Mouse (Mus musculus): Measurements from ENCODE around the gene Pld1. TPM values are rescaled to one million over a fixed set of nuclear protein-coding genes. Genes with fewer than 3 reads are reported as not detected.

Pld1 gene
- polyA plus RNA-seq, 1 experiment, result not detected

GRCm38 (mm10) chr3:27959221-27959620 lies 20.7 kb downstream of the Pld1 start:
- Histone ChIP-seq H3K27me3 (ENCODE audit: control insufficient read depth) (no peaks in the 10 kb centered on the region), H3K9me3 (ENCODE audit: control insufficient read depth, low read length) (no peaks in the 10 kb centered on the region), H3K4me3 (replicated peaks) (no peak overlapping the region), H3K36me3 (ENCODE audit: control insufficient read depth) (no peaks in the 10 kb centered on the region), H3K4me1 (ENCODE audit: control insufficient read depth) (no peaks in the 10 kb centered on the region)
- TF ChIP-seq TAL1 (IDR thresholded peaks at IDR 0.05; ENCODE audit: low read length) (no peak), GATA1 (IDR thresholded peaks at IDR 0.05; ENCODE audit: low read length) (no peak)

- TF ChIP-seq TAL1 (IDR thresholded peaks at IDR 0.05; ENCODE audit: low read length) (no peak), GATA1 (IDR thresholded peaks at IDR 0.05; ENCODE audit: low read length) (no peak)
- no peaks in the 10 kb centered on the region for H3K36me3 ChIP-seq (ENCODE audit: control insufficient read depth)
- H3K4me1 ChIP-seq (ENCODE audit: control insufficient read depth), result no peaks in the 10 kb centered on the region
- H3K4me3 ChIP-seq (replicated peaks), result no peak overlapping the region
- no peaks in the 10 kb centered on the region for H3K27me3 ChIP-seq (ENCODE audit: control insufficient read depth)
- no peaks in the 10 kb centered on the region for H3K9me3 ChIP-seq (ENCODE audit: control insufficient read depth, low read length)
These were observed 22.7 kb downstream of the Pld1 start for GRCm38 (mm10) chr3:27961162-27961561.

GRCm38 (mm10) chr3:27963795-27964201 lies 25.3 kb downstream of the Pld1 start:
- TF ChIP-seq TAL1 (IDR thresholded peaks at IDR 0.05; ENCODE audit: low read length) (no peak), GATA1 (IDR thresholded peaks at IDR 0.05; ENCODE audit: low read length) (no peak)
- Histone ChIP-seq H3K9me3 (ENCODE audit: control insufficient read depth, low read length) (no peaks in the 10 kb centered on the region), H3K4me1 (ENCODE audit: control insufficient read depth) (no peaks in the 10 kb centered on the region), H3K27me3 (ENCODE audit: control insufficient read depth) (no peaks in the 10 kb centered on the region), H3K4me3 (replicated peaks) (no peak overlapping the region), H3K36me3 (ENCODE audit: control insufficient read depth) (no peaks in the 10 kb centered on the region)

GRCm38 (mm10) chr3:27968671-27969070 lies 30.2 kb downstream of the Pld1 start:
- Histone ChIP-seq H3K9me3 (ENCODE audit: control insufficient read depth, low read length) (no peaks in the 10 kb centered on the region), H3K4me3 (replicated peaks) (no peak overlapping the region), H3K4me1 (ENCODE audit: control insufficient read depth) (no peaks in the 10 kb centered on the region), H3K27me3 (ENCODE audit: control insufficient read depth) (no peaks in the 10 kb centered on the region), H3K36me3 (ENCODE audit: control insufficient read depth) (no peaks in the 10 kb centered on the region)
- TF ChIP-seq GATA1 (IDR thresholded peaks at IDR 0.05; ENCODE audit: low read length), result no peak
- no peak for TF ChIP-seq TAL1 (IDR thresholded peaks at IDR 0.05; ENCODE audit: low read length)

- no peaks in the 10 kb centered on the region for H3K9me3 ChIP-seq (ENCODE audit: control insufficient read depth, low read length)
- TF ChIP-seq TAL1 (IDR thresholded peaks at IDR 0.05; ENCODE audit: low read length) (no peak), GATA1 (IDR thresholded peaks at IDR 0.05; ENCODE audit: low read length) (no peak)
- no peaks in the 10 kb centered on the region for H3K36me3 ChIP-seq (ENCODE audit: control insufficient read depth)
- no peak overlapping the region for H3K4me3 ChIP-seq (replicated peaks)
- H3K4me1 ChIP-seq (ENCODE audit: control insufficient read depth), result no peaks in the 10 kb centered on the region
- H3K27me3 ChIP-seq (ENCODE audit: control insufficient read depth), result no peaks in the 10 kb centered on the region
These were observed 35.4 kb downstream of the Pld1 start for GRCm38 (mm10) chr3:27973936-27974335.

- H3K4me3 ChIP-seq (replicated peaks), result no peak overlapping the region
- no peak for TF ChIP-seq TAL1 (IDR thresholded peaks at IDR 0.05; ENCODE audit: low read length)
- TF ChIP-seq GATA1 (IDR thresholded peaks at IDR 0.05; ENCODE audit: low read length), result no peak
- H3K27me3 ChIP-seq (ENCODE audit: control insufficient read depth), result no peaks in the 10 kb centered on the region
- H3K9me3 ChIP-seq (ENCODE audit: control insufficient read depth, low read length), result no peaks in the 10 kb centered on the region
- H3K36me3 ChIP-seq (ENCODE audit: control insufficient read depth), result no peaks in the 10 kb centered on the region
- H3K4me1 ChIP-seq (ENCODE audit: control insufficient read depth), result no peaks in the 10 kb centered on the region
These were observed 36.5 kb downstream of the Pld1 start for GRCm38 (mm10) chr3:27974981-27975380.

GRCm38 (mm10) chr3:27976931-27977544 lies 38.5 kb downstream of the Pld1 start:
- Histone ChIP-seq H3K27me3 (ENCODE audit: control insufficient read depth) (no peaks in the 10 kb centered on the region), H3K4me3 (replicated peaks) (no peak overlapping the region), H3K36me3 (ENCODE audit: control insufficient read depth) (no peaks in the 10 kb centered on the region), H3K4me1 (ENCODE audit: control insufficient read depth) (no peaks in the 10 kb centered on the region), H3K9me3 (ENCODE audit: control insufficient read depth, low read length) (no peaks in the 10 kb centered on the region)
- TF ChIP-seq GATA1 (IDR thresholded peaks at IDR 0.05; ENCODE audit: low read length) (no peak), TAL1 (IDR thresholded peaks at IDR 0.05; ENCODE audit: low read length) (no peak)

- TF ChIP-seq GATA1 (IDR thresholded peaks at IDR 0.05; ENCODE audit: low read length) (no peak), TAL1 (IDR thresholded peaks at IDR 0.05; ENCODE audit: low read length) (no peak)
- no peaks in the 10 kb centered on the region for H3K9me3 ChIP-seq (ENCODE audit: control insufficient read depth, low read length)
- no peaks in the 10 kb centered on the region for H3K4me1 ChIP-seq (ENCODE audit: control insufficient read depth)
- no peak overlapping the region for H3K4me3 ChIP-seq (replicated peaks)
- H3K36me3 ChIP-seq (ENCODE audit: control insufficient read depth), result no peaks in the 10 kb centered on the region
- H3K27me3 ChIP-seq (ENCODE audit: control insufficient read depth), result no peaks in the 10 kb centered on the region
These were observed 39.7 kb downstream of the Pld1 start for GRCm38 (mm10) chr3:27978030-27978723.

GRCm38 (mm10) chr3:27981591-27981990 lies 43.1 kb downstream of the Pld1 start:
- Histone ChIP-seq H3K4me3 (replicated peaks) (no peak overlapping the region), H3K4me1 (ENCODE audit: control insufficient read depth) (no peaks in the 10 kb centered on the region; the same call in 1 of the 2 replicates), H3K27me3 (ENCODE audit: control insufficient read depth) (no peaks in the 10 kb centered on the region), H3K36me3 (ENCODE audit: control insufficient read depth) (no peaks in the 10 kb centered on the region), H3K9me3 (ENCODE audit: control insufficient read depth, low read length) (no peaks in the 10 kb centered on the region)
- no peak for TF ChIP-seq TAL1 (IDR thresholded peaks at IDR 0.05; ENCODE audit: low read length)
- no peak for TF ChIP-seq GATA1 (IDR thresholded peaks at IDR 0.05; ENCODE audit: low read length)
